Mouse (Mus musculus) kidney, postnatal 0 days (tissue): ENCODE measurements around the gene Necab2. TPM values are rescaled to one million over a fixed set of nuclear protein-coding genes. Genes with fewer than 3 reads are reported as not detected.
A peak's percentile ranks its signal among the peaks of the same experiment; 100 is the strongest.

Experiments used
- ATAC-seq: fragments of 200-750 bp; cut with Nextera tagmentation; replicated peaks from 2 replicates; pipeline ENCODE4 v1.8.0; 2017; ENCODE audit warnings: low read depth, moderate number of reproducible peaks, moderate TSS enrichment, moderate library complexity; ENCODE audit not compliant: low FRiP score
- DNase-seq: peaks from one replicate; pipeline ENCODE4 v3.0.0-alpha.2; 2016; ENCODE audit warnings: low spot score
- H3K27ac ChIP-seq: fragments of 300-500 bp; sonication (generic); 2 replicates; pipeline ENCODE4 v1.5.1; 2014; ENCODE audit warnings: mild to moderate bottlenecking
- H3K27me3 ChIP-seq: fragments of 300-500 bp; sonication (generic); 2 replicates; pipeline ENCODE4 v1.6.1; 2014; ENCODE audit warnings: low read length, mixed read lengths; ENCODE audit not compliant: insufficient read depth
- H3K36me3 ChIP-seq: fragments of 300-500 bp; sonication (generic); 2 replicates; pipeline ENCODE4 v1.6.1; 2014; ENCODE audit warnings: low read length, mixed read lengths; ENCODE audit not compliant: insufficient read depth
- H3K4me1 ChIP-seq: fragments of 300-500 bp; sonication (generic); replicated peaks from 2 replicates; pipeline ENCODE4 v1.6.1; 2014; ENCODE audit warnings: antibody characterized with exemption, low read length, mixed read lengths; ENCODE audit not compliant: insufficient read depth
- H3K4me2 ChIP-seq: fragments of 300-500 bp; sonication (generic); 2 replicates; pipeline ENCODE4 v1.6.1; 2014; ENCODE audit warnings: mild to moderate bottlenecking, low read length, moderate library complexity, mixed read lengths
- H3K4me3 ChIP-seq: fragments of 300-500 bp; sonication (generic); replicated peaks from 2 replicates; pipeline ENCODE4 v1.5.1; 2014; ENCODE audit warnings: low read depth, low read length
- H3K9ac ChIP-seq: fragments of 300-500 bp; sonication (generic); 2 replicates; pipeline ENCODE4 v1.6.1; 2014; ENCODE audit warnings: low read depth, low read length
- H3K9me3 ChIP-seq: fragments of 300-500 bp; sonication (generic); replicated peaks from 2 replicates; pipeline ENCODE4 v1.6.1; 2016; ENCODE audit warnings: low read length, inconsistent platforms, mixed read lengths
- CTCF ChIP-seq: IDR thresholded peaks from 2 replicates; pipeline ENCODE4 v1.5.1; 2016; ENCODE audit warnings: antibody characterized with exemption, low read depth, mild to moderate bottlenecking, moderate library complexity
- WGBS: fragments of 180-500 bp; shearing (Covaris S2); extraction: QIAGEN DNeasy Blood & Tissue Kit; methylation state at CpG from one replicate; pipeline ENCODE4 v1.1.7; 2014; 5-methylcytosine and 5-hydroxymethylcytosine counted together
- polyA plus RNA-seq: library from polyadenylated mRNA; unstranded; fragments of >200 nt; fragmentation: Nextera tagmentation; extraction: Ambion mirVana; gene quantifications from 2 replicates; pipeline ENCODE4 v1.2.1, GENCODE M21; 2015

The Necab2 gene
- polyA plus RNA-seq, 1 experiment from 2014 or later = 0.61 TPM

- Histone ChIP-seq H3K4me3 (0 out of 2 replicates have a peak overlapping the region, but pooled peaks have one; percentile 4), H3K36me3 (no peaks in the 10 kb centered on the region), H3K4me2 (peak overlapping the region; percentile 41), H3K9ac (0 out of 2 replicates have a peak overlapping the region, but pooled peaks have one; percentile 48), H3K27ac (peak overlapping the region; percentile 66), H3K27me3 (no peaks in the 10 kb centered on the region), H3K9me3 (no peaks in the 10 kb centered on the region), H3K4me1 (peaks cover 13% of the 10 kb centered on the region; the same call in 1 of the 2 replicates)
- no peak for TF ChIP-seq CTCF
- WGBS = 53% methylated on average over 11 of the region's 11 CpGs
- no peak for DNase-seq
- ATAC-seq = no peak
These were observed 9.0 kb upstream of the Necab2 start for GRCm38 (mm10) chr8:119437506-119437905.

GRCm38 (mm10) chr8:119438876-119439275 is 7.6 kb upstream of the Necab2 start:
- Histone ChIP-seq H3K9ac (no peak overlapping the region), H3K27me3 (no peaks in the 10 kb centered on the region), H3K4me1 (peaks cover 13% of the 10 kb centered on the region; the same call in 1 of the 2 replicates), H3K4me3 (no peak overlapping the region), H3K4me2 (0 out of 2 replicates have a peak overlapping the region, but pooled peaks have one; percentile 41), H3K36me3 (no peaks in the 10 kb centered on the region), H3K9me3 (no peaks in the 10 kb centered on the region), H3K27ac (no peak overlapping the region)
- DNase-seq = no peak
- TF ChIP-seq CTCF = no peak
- 73% methylated on average over 6 of the region's 6 CpGs for WGBS
- peak; percentile 26; the same call in 1 of the 2 replicates for ATAC-seq

- H3K4me1 ChIP-seq = peaks cover 13% of the 10 kb centered on the region; the same call in 1 of the 2 replicates
- no peaks in the 10 kb centered on the region for H3K9me3 ChIP-seq
- no peaks in the 10 kb centered on the region for H3K36me3 ChIP-seq
- H3K4me2 ChIP-seq = no peak overlapping the region
- no peak overlapping the region for H3K27ac ChIP-seq
- no peak overlapping the region for H3K9ac ChIP-seq
- no peak overlapping the region for H3K4me3 ChIP-seq
- no peak for TF ChIP-seq CTCF
- DNase-seq = no peak
- no peaks in the 10 kb centered on the region for H3K27me3 ChIP-seq
- WGBS = 87% methylated on average over 2 of the region's 2 CpGs
- ATAC-seq = no peak
These were observed 7.1 kb upstream of the Necab2 start for GRCm38 (mm10) chr8:119439424-119439823.

GRCm38 (mm10) chr8:119439893-119440249 is 6.6 kb upstream of the Necab2 start:
- Histone ChIP-seq H3K27me3 (no peaks in the 10 kb centered on the region), H3K27ac (no peak overlapping the region), H3K4me1 (peaks cover 13% of the 10 kb centered on the region; the same call in 1 of the 2 replicates), H3K9me3 (no peaks in the 10 kb centered on the region), H3K4me2 (no peak overlapping the region), H3K9ac (no peak overlapping the region), H3K36me3 (no peaks in the 10 kb centered on the region), H3K4me3 (no peak overlapping the region)
- no peak for ATAC-seq
- WGBS = 72% methylated on average over 7 of the region's 7 CpGs
- no peak for DNase-seq
- no peak for TF ChIP-seq CTCF

- Histone ChIP-seq H3K36me3 (no peaks in the 10 kb centered on the region), H3K9ac (no peak overlapping the region), H3K4me1 (peaks cover 13% of the 10 kb centered on the region; the same call in 1 of the 2 replicates), H3K4me2 (peak overlapping the region; percentile 8; the same call in 1 of the 2 replicates), H3K27me3 (no peaks in the 10 kb centered on the region), H3K4me3 (no peak overlapping the region), H3K27ac (no peak overlapping the region), H3K9me3 (no peaks in the 10 kb centered on the region)
- ATAC-seq (peak; percentile 62), DNase-seq (peak; percentile 90)
- 15% methylated on average over 16 of the region's 16 CpGs for WGBS
- peak; percentile 83 for TF ChIP-seq CTCF
These were observed 6.1 kb upstream of the Necab2 start for GRCm38 (mm10) chr8:119440250-119440951.

GRCm38 (mm10) chr8:119440952-119441270 is 5.6 kb upstream of the Necab2 start:
- Histone ChIP-seq H3K36me3 (no peaks in the 10 kb centered on the region), H3K4me1 (peaks cover 13% of the 10 kb centered on the region; the same call in 1 of the 2 replicates), H3K4me2 (peak overlapping the region; percentile 8; the same call in 1 of the 2 replicates), H3K9me3 (no peaks in the 10 kb centered on the region), H3K9ac (no peak overlapping the region), H3K27ac (no peak overlapping the region), H3K4me3 (no peak overlapping the region), H3K27me3 (no peaks in the 10 kb centered on the region)
- WGBS = 28% methylated on average over 1 of the region's 1 CpGs
- no peak for TF ChIP-seq CTCF
- peak; percentile 44 for ATAC-seq
- DNase-seq = no peak

GRCm38 (mm10) chr8:119442013-119442412 is 4.5 kb upstream of the Necab2 start:
- H3K27ac ChIP-seq = no peak overlapping the region
- no peak for ATAC-seq
- 63% methylated on average over 5 of the region's 5 CpGs for WGBS

More at GRCm38 (mm10) chr8:119442013-119442412, 4.5 kb upstream of the Necab2 start:
- no peaks in the 10 kb centered on the region for H3K27me3 ChIP-seq
- no peak overlapping the region for H3K4me2 ChIP-seq
- H3K36me3 ChIP-seq = no peaks in the 10 kb centered on the region
- TF ChIP-seq CTCF = no peak
- H3K9me3 ChIP-seq = no peaks in the 10 kb centered on the region
- no peak overlapping the region for H3K4me3 ChIP-seq
- no peak overlapping the region for H3K9ac ChIP-seq
- peaks cover 18% of the 10 kb centered on the region; the same call in 1 of the 2 replicates for H3K4me1 ChIP-seq
- no peak for DNase-seq
